Mouse (Mus musculus): Measurements from ENCODE around the gene Pah. TPM values are rescaled to one million over a fixed set of nuclear protein-coding genes. Genes with fewer than 3 reads are reported as not detected.

The Pah gene
- total RNA-seq, 2 experiments from 2014 or later = 0.46 TPM; not detected in 1

- DNase-seq (ENCODE audit: low spot score in 2 of 2) = no peak
- intact Hi-C loops (cut with DNase I) = loop anchor here (5.0 kb wide), 1 partner anchor 529 kb away; no protein-coding TSS in a partner anchor
These were observed 20.5 kb upstream of the Pah start for GRCm38 (mm10) chr10:87500926-87501658.

GRCm38 (mm10) chr10:87501659-87502042, 19.9 kb upstream of the Pah start:
- intact Hi-C loops (cut with DNase I) = loop anchor here (5.0 kb wide), 1 partner anchor 529 kb away; no protein-coding TSS in a partner anchor
- DNase-seq (ENCODE audit: low spot score in 2 of 2) = no peak

DNA sequence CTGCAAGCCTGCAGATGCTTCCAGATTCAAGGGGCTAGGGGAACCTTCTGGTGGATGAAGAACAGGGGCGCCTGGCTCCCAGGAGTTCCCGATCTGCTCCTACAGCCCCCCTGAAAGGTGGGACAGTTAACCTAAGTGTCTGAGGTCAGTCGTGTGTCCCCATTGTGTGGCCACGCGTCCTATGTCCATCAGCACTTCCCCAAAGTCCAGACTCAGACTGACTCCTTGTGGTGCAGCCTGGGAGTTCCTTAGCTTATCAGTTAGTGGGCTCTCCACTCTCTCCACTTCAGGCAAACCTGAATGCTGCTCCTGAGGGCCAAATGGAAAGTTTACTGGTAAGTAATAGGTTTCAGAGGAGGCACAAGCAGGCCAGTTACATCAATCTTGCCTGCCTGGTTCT, 19.3 kb upstream of the Pah start:
- DNase-seq (ENCODE audit: low spot score in 2 of 2) = no peak
- intact Hi-C loops (cut with DNase I) = loop anchor here (5.0 kb wide), 1 partner anchor 530 kb away; no protein-coding TSS in a partner anchor

DNA sequence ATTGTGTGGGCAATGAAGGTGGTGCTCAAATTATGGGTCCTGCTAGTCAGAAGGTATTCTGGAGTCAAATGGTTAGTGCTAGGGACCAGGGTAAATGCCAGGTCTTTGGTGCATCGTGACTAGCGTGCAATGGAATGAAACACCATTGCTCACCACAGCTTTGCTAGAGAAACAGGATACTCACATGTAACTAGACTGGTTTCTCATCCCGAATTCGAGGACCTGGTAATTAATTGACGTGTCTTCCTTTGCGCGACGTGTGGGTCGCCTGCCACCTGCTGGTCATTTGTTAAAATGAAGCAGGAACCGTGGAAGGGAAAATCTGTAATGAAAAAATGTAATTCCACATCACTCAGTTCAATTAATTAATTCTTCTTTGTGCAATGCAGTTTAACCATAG, 17.6 kb upstream of the Pah start:
- peak in 1 of 2 experiments; percentile 66 for DNase-seq (ENCODE audit: low spot score in 2 of 2)
- intact Hi-C loops (cut with DNase I) = loop anchor here (1.0 to 5.0 kb wide), 3 partner anchors 410 to 532 kb away; no protein-coding TSS in a partner anchor

DNA sequence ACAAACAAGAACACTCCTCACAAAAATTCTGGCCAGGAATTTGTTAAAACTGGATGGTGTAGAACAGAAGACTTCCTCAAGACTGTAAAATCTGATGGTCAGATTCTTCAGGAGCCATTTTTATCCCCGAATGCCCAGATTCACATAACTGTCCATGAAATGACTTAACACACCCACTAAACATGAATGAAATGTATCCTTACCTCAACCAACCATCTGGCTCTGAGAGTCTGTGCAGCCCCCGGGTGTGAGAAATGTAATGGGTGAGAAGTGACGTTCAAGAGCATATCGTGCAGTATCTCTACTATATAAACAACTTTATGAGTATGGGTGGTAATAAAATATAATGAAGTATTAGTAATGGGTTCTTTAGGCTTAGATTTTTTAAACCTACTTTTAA, 13.0 kb upstream of the Pah start:
- peak in 1 of 2 experiments; percentile 87 for DNase-seq (ENCODE audit: low spot score in 2 of 2)
- intact Hi-C loops (cut with DNase I) = no loop called here

DNA sequence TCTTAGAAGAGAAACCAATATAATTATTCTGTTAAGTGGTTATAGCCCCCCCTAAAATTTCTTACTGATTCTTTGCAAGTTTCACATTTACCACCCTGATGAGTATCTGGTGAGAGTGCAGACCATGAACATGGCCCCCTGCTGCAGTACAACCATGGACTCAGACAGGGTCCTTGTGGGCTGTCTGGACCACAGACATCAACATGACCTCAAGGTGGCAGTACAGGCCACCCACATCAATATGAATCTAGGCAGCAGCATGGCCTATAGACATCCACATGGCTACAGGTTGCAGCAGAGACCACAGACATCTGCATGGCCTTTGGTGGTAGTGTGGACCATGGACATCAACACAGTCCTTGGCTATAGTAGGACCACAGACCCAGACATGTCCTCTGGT, 8.5 kb upstream of the Pah start:
- no peak for DNase-seq (ENCODE audit: low spot score in 2 of 2)
- intact Hi-C loops (cut with DNase I) = no loop called here

DNA sequence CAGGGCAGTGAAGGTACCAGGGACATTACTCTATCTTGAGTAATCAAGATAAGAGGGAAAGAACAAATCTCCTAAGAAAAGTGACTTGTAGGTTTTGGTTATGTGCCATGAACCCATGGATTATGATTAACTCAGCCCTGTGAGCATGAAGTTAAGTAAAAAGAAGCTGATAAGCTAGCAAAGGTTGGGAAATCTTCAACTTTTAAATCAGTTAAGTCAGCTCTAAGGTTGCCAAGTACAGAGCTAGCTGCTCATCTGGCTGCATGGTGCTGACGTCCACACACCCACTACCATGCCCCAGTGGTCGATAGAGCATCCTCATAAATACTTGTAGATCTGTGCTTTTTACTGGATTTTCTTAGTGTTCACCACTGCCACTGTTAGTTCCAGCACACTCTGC, 3.0 kb upstream of the Pah start:
- no peak for DNase-seq (ENCODE audit: low spot score in 2 of 2)
- intact Hi-C loops (cut with DNase I) = no loop called here

GRCm38 (mm10) chr10:87520401-87521116, 1.0 kb upstream of the Pah start:
- no peak for DNase-seq (ENCODE audit: low spot score in 2 of 2)
- intact Hi-C loops (cut with DNase I) = no loop called here

DNA sequence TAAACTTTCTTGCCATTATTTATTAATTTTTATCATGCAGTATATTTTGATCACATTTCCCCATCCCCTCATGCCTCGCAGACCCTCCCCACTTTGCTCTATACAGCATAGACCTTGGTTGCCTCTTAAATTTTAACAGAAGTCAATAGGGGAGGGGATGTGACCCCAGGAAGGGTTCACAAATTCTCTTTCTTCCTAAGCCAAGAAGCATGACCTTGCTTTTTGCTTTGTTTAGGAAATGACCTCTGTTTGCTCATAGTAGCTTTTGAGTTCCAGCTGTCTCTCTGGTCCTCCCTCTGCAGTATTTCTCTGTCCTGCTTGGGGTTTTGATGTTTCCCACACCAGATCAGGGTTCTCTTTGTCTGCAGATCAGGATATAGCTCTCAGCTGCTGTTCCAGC, 12.6 kb downstream of the Pah start:
- intact Hi-C loops (cut with DNase I) = no loop called here
- DNase-seq (ENCODE audit: low spot score in 2 of 2) = no peak

GRCm38 (mm10) chr10:87545759-87546158, 24.2 kb downstream of the Pah start:
- intact Hi-C loops (cut with DNase I) = loop anchor here (5.0 kb wide), 1 partner anchor 518 kb away; no protein-coding TSS in a partner anchor
- DNase-seq (ENCODE audit: low spot score in 2 of 2) = no peak

DNA sequence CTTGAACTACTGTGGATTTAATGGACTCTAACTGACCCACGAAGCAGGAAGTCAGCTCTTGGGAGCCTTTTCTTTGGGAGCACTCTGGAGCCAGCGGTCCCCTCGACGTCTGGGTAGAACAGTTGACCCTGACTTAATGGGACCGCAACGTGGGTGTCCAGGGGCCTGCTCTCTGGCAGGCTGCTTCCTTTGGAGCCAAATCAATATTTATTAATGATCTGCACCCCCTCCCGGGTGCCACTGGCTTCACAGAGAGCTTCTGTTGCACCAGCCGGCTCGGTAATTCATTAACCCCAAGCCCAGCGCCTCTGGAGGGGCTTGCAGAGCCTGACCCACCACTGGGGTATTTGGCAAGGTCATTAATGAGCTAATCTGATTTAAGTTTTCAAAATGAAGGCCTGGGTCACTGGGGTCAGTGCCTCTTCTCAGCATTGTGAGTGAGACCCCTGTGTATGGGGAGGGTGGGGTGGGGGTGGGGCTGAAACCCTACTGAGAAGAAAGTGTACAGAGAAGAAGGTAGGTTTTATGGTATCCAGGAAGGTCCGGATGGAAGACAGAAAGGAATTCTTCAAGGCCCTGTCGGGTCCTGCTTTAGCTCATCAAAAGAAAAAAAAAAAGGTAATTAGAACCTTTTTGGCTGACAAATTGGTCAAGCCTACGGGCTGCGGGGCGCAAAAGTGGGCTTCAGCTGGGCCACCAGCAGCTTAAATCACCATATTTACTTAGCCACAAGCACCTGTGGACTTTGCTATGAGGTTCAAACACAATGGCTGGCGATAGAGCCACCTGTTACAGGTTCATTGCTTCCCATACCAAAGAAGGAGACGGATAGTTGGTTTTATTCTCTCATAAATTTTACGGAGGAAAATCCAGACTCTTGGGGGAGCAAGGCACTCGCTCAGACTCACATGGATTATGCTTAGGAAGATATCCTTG, 25.0 kb downstream of the Pah start:
- intact Hi-C loops (cut with DNase I) = loop anchor here (5.0 kb wide), 1 partner anchor 519 kb away; no protein-coding TSS in a partner anchor
- no peak for DNase-seq (ENCODE audit: low spot score in 2 of 2)

DNA sequence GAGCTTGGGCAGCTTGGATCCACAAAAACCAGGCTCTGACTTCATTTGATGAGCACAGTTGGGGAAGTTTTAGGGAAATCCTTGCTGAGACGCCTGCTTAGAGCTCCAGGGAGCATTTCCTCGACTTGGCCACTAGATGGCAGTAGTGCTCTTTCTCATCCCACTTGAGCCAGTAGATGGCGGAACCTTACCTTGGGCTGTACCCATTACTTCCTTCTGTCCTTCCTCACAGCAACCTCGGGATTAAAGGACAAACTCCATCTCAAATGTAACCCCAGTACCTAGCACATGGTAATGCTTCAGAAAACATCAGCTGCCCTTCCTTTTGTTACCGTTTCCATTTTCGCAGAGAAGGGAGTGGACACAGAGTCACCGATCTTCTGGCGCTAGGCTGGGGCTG, 31.1 kb downstream of the Pah start:
- DNase-seq (ENCODE audit: low spot score in 2 of 2) = peak; percentile 55 to 67
- intact Hi-C loops (cut with DNase I) = loop anchor here (1.0 to 5.0 kb wide), 3 partner anchors 95 to 775 kb away; no protein-coding TSS in a partner anchor

- no peak for DNase-seq (ENCODE audit: low spot score in 2 of 2)
- intact Hi-C loops (cut with DNase I) = no loop called here
These were observed 34.8 kb downstream of the Pah start for GRCm38 (mm10) chr10:87556441-87556840.

DNA sequence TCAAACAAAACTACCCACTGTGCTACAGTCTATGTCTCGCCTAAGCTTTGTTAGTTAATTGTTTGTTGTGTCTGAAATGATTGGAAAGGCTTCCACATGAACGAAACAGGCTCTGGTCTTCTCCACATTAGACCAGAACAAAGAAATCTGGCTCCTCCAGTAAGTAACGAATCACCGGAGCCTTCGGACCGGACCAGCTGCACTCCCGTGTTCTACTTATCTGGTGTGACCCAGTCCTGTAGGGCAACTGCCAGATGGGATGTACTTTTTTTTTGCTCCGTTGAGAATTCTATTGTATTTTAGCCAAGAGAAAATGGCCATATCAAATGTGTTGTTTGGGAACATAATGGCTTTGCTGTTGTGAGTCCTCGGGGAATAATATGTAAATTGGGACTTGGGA, 42.2 kb downstream of the Pah start:
- intact Hi-C loops (cut with DNase I) = no loop called here
- no peak for DNase-seq (ENCODE audit: low spot score in 2 of 2)

GRCm38 (mm10) chr10:87565712-87566111, 44.1 kb downstream of the Pah start:
- no peak for DNase-seq (ENCODE audit: low spot score in 2 of 2)
- intact Hi-C loops (cut with DNase I) = no loop called here

- intact Hi-C loops (cut with DNase I) = no loop called here
- DNase-seq (ENCODE audit: low spot score in 2 of 2) = no peak
These were observed 50.9 kb downstream of the Pah start for GRCm38 (mm10) chr10:87572500-87572899.

DNA sequence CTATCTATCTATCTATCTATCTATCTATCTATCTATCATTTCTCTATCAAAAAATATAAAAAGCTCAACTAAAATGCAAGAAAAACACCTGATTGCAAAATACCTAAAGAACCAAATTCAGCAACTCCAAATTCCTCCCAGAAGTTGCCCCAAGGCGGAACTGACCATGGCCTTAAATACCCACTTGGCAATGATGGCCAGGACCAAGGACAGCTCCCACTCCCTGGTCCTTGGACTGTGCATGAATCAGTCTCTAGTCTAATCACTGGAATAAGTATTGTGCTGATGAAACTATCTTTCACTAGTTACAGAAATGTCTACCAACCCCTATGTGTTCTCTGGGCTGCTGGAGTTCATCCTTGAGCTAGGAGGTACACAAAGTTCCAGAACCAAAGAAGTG, 65.1 kb downstream of the Pah start:
- intact Hi-C loops (cut with DNase I) = no loop called here
- DNase-seq (ENCODE audit: low spot score in 2 of 2) = no peak

GRCm38 (mm10) chr10:87593916-87594315, 72.3 kb downstream of the Pah start:
- intact Hi-C loops (cut with DNase I) = no loop called here
- DNase-seq (ENCODE audit: low spot score in 2 of 2) = no peak

- intact Hi-C loops (cut with DNase I) = loop anchor here (5.0 kb wide), 3 partner anchors 261 to 731 kb away; partner anchors contain the start of gene Igf1
- peak; percentile 44 to 61 for DNase-seq (ENCODE audit: low spot score in 2 of 2)
These were observed 74.9 kb downstream of the Pah start for GRCm38 (mm10) chr10:87596361-87597074.
